Mouse (Mus musculus) adrenal gland, adult (tissue): ENCODE measurements around the gene Isyna1.
A peak's percentile ranks its signal among the peaks of the same experiment; 100 is the strongest.

Source experiments
- DNase-seq, 2 experiments: peaks; one replicate each; pipeline ENCODE4 v3.0.0; 2022 to 2023; ENCODE audit warnings: low spot score in 1 of 2; ENCODE audit not compliant: inconsistent age in 2 of 2

Isyna1 gene

DNA sequence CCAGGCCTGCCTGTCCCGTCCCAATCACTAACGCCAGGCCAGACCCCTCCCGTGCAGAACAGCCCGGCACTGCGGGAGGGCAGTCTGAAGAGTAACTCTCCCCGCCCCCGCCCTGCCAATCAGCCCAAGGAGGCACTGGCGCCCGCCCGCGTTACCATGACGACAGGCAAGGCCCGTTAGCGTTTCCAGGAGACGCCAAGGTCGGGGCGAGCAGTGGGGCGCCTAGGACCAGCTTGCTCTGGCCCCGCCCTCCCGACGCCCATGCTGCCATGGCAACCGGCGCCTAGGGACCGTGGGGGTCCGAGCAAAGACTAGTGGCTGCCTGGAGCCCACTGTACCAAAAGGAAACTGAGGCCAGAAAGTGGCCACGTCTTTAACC, 7.1 kb downstream of the Isyna1 start:
- DNase-seq, result peak; percentile 93 to 96

DNA sequence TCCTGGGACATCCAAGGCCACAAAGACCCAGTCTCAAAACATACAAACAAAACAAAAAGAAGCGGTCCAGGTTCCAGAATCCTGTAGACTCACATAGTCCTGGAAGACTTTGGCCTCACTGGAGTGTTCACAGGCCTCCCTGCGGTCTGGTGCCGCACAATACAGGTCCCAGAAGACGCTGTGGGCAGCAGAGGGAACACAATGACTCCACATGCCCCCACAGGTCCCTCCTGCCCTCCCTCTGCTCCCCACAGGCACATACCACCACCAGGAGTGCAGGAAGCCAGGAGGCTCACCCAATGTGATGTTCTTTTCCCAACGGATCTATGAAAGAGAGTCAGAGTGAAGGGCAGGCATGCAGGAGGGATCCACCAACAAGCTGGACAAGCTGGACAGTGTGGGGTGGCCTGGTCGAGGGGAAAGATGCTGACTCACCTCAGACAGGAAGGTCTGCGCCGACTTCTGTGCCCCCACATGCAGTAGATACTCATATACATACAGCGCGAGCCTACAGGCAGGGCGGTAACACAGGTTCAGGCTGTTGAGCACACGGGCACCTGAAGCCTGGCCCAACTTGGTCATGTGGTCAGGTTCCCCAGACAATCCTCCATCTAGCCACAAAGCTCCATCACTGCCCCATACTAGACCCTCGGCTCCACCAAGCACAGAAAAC, 8.1 kb downstream of the Isyna1 start:
- no peak for DNase-seq

DNA sequence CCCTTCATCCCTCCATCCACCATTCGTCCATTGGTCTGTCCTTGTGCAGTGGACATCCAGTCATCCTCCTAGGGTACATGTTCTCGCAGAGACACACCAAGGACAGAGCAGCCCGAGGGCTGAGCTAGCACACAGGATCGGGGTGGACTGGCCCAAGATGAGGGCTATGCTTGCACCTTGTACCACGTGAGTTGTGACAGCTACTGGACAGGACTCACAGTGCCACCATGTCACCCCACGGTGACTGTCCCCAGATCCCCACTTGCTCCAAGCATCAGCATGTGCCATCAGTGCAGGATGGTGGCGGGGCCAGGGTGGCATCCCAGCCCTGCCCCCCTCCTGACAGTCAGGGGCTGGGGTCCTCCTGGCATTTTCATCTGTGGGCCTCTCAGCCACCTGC, 10.4 kb downstream of the Isyna1 start:
- peak in 1 of 2 experiments; percentile 40 for DNase-seq

DNA sequence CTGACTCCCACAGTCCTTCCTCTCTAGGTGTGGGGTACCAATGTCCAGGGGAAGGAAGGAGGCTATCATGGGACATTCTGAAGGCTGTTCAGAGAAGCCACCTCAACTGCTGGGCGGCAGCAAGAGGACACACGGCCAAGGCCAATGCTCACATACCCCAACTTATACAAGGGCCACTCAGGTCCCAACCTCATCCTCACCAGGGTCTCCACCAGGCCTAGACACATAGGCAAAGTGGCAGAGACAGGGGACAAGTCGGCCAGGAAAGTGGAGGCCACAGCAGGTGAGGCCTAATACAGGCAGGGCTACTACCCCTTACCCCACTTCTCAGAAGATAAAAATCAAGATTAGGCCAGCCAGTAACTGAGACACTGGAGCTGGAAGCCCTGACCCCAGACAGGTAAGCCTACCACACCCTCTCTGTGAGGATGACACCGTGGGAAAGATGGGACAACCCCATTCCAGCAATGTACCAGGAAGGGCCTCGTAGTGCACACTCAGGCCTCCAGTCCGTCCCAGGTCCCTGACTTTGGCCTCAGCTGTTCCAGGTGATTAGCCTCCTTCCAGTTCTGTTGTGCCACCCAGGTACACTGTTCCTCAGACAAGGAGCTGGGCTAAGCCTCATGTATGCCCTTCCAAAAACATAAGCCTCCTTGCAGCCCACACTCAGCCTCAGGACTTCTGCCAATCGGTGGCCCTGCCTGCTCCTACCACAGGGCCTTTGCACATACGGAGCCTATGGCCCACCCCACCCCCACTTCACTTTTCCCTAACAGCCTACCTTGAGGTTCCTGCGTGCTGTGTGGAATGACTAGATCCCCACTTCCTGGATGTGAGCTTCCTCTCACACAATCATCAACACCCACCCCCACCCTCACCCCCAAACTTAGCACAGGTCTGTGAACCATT, 12.0 kb downstream of the Isyna1 start:
- no peak for DNase-seq

DNA sequence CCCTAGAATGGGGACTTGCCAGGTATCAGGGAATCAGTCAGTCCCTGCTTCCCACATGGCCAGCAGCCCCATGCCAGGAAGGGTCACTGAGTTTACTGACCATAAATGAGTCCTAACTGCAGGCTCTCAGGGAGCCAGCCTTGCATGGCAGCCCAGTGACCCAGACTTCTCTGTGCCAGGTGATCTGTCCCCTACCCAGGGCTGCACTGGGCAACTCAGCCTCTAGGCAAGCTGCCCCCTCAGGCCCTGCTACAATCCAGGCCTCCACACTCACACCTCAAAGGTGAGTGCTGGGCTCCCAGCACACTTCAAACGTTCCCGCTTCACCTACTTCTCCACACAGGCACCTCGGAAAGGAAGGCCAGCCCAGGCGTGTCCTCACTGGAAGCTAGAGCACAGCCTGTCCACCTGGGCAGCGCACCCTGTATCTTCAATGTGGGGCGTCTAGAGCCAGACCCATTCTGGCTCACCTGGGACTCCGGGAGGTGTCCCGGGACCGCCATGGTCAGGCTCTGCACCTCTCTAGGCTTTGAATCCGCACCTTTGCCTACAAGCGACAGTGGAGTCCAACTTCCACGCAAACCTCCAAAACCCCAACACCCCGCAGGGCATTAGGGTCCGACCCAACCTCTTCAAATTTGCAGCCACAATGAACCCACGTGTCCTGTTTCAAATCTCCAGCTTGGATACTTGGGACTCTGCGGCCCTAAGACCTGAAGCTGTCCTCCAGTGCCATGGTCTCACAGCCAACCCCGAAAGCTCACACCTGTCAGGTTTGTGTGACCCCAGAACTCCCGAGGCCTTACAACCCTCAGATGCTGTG, 12.8 kb downstream of the Isyna1 start:
- DNase-seq, result peak; percentile 37 to 58

DNA sequence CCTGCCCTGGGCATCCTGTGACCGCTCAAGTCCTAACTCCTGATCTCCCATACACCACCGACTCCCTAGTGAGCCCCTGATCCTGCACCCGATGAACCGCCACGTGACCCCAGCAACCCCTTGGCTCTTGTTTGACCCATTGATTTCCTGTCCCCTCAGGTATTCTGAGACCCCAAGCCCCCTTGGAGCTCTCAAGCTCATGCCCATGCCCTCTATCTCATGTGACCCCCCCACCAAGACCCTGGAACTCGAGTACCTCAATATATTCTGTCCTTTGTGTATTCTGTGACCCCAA, 13.4 kb downstream of the Isyna1 start:
- DNase-seq, result peak; percentile 60 to 78

- peak; percentile 63 to 85 for DNase-seq
Measured at GRCm38 (mm10) chr8:70607898-70608748, 13.9 kb downstream of the Isyna1 start.

DNA sequence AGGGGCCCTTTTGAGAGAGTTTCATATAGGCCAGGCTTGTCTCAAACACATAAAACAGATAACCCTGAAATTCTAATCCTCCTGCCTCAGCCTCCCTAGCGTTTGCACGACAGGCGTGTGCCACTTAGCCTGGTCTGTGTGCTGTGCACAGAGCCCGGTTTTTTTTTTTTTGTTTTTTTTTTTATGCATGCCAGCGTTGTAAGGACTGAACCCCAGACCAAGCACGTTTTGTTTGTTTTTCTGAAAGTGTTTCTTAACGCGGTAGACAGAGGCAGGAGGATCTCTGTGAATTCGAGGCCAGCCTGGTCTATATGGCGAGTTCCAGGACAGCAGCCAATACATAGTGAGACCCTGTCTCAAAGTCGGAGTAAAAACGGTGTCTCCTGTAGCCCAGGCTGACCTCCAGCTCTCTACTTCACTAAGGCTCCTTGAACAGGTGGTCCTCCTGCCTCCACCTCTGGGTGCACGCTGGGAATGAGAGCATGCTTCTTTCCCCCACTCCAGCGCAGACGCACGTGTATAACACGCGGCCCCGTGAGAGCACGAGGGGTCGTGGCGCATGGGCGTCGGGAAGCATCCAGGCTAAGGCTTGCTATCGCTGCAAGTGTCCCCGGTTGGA, 14.7 kb downstream of the Isyna1 start, which contains the start of gene Ssbp4:
Gene Ssbp4, minus strand, starts transcription at position 124 of the 619 bp plus-strand sequence.
- DNase-seq, result no peak

DNA sequence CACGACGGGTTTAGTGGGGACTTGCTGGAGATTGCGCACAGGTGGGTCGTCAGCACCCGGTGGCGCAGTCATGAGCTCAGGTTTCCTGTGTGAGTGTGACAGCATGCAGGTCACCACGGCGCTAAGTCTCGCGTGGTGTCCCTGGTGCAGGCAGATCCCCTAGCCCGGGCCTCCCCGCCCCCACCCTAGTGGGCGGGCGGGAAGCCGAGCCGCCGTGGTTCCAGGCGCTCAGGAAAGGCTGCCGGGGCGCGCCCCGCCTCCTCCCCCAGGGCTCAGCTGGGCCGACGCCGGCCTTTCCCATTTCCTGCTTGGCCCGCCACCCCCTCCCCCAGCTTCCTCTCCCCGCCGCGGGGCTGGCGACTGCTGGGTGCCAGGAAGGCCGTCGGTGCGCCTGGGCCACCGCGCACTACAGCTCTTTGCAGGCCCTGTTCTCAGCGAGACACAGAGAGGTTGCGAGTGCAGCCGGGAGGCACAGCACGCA, 15.2 kb downstream of the Isyna1 start:
- peak in 1 of 2 experiments; percentile 93 for DNase-seq

DNA sequence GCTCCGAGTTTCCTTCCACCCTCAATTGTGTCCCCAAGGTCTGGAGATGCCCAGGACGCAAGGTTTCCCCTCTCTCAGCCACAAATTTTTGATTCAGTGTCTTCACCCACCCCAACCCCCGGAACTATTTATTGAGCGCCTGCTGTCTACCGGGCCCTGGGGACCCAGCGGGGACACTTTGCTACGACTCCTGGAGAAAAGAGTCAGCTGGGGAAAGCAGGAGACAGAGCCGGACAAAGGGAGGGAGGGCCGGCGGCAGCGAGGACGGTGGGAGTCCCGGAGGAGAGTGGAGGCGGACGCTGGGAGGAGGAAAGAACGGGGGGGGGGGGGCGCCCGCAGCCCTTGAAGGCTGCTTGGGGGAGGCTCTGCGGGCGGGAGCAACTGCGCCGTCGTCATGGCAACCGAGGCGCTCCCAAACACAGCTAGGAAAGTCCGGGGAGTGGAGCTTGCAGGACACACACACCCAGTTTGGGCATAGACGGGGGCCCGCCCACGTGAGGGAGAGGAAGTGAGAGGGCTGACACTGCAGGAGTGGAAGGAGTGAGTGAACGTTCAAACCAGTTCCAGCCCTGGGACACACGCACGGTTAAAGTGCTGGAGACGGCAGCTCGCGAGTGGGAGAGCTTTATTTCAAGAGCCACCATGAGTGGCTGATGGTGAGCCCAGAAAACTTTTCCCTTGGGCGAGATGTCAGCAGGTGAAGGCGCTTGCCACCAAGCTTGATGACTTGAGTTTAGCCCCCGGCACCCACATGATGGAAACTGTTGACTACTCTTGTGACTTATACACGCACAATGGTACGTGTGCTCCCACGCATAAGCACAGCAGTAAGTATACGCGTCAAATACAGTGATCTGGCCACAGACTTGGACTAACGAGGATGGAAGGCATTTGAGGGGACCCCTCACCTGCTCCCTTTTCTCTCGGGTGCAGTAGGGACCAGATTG, 15.9 kb downstream of the Isyna1 start:
- DNase-seq, result peak; percentile 94 to 95

GRCm38 (mm10) chr8:70610796-70611771, 16.9 kb downstream of the Isyna1 start:
- peak; percentile 87 to 94 for DNase-seq

DNA sequence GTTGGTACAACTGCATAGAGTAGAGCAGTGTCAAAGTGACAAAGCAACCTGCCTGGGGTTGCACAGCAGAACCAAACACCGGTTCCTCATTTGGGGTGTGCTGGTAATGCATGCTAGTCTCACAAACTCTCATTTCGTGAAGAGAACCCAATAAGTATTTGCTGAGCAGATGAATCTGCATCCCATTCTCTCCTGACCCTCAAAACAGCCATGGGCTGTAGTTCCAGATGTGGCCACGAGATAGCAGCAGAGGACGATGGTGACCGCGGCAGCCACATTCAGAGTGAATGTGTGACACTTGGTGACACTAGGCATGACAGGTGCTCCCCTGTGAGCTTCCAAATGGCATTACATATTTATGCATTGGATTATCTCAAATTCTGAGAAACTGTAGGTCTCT, 17.7 kb downstream of the Isyna1 start:
- DNase-seq, result peak; percentile 89 to 97

- DNase-seq, result no peak
Measured at GRCm38 (mm10) chr8:70613763-70614162, 19.6 kb downstream of the Isyna1 start.

DNA sequence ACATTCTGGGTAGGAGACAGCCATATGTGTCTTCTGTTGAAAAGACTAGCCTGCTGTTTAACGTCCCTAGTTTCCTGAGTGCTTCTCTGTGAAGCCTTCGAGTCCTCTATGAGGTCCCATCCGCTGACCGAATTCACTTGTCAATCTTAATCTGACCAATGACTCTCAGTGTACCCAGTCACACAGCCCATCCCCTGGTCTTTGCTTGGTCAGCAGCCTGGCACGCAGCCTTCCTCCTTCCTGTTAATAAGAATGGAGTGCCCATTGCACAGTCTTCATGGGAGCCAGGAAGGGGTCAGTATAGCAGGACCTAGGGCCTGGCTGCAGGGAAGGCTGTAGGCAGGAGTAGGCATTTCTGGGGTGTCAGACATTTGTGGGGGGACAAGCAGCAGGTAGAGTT, 20.3 kb downstream of the Isyna1 start:
- no peak for DNase-seq

- no peak for DNase-seq
Measured at GRCm38 (mm10) chr8:70615281-70615680, 21.1 kb downstream of the Isyna1 start.

DNA sequence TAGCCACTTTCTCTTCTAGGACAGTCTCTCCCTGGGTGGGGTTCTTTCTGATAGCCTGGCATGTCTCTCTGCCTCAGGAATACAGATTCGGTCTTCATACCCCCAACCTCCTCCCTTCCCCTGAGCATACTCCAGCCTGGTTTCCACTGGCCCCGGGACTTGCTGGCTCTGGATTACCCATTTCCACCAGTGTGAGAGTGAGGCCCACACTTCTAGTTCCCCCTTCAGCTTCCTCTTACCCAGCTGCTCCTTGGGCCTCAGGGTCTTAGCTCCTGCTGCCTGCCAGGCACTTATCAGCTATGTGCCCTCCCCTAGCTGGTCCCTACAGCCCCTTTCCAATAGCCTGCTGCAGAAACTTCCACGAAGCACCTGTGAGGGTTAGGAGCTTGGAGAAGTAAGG, 21.7 kb downstream of the Isyna1 start, which contains the start of gene Lrrc25:
Gene Lrrc25, plus strand, starts transcription at position 262 of the 400 bp plus-strand sequence.
- DNase-seq, result no peak

DNA sequence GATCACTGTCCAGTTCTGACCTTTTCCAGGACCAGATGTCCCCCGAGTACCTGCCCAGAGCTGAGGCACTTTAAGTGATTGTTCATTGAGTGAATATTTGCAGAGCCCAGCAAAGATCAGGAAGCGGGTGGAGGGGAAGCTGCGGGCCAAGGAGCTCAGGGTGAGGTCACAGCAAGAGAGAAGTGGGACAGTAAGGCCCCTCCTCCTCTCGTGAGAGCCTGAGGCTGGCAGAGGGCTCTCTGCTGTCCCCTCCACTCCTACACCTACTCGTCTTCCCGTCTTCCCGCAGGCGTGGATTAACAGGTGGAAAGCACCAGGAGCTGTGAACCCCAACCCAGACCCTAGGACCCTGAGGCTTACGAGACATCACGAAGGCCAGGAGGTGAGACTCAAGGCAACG, 22.5 kb downstream of the Isyna1 start:
- DNase-seq, result no peak

DNA sequence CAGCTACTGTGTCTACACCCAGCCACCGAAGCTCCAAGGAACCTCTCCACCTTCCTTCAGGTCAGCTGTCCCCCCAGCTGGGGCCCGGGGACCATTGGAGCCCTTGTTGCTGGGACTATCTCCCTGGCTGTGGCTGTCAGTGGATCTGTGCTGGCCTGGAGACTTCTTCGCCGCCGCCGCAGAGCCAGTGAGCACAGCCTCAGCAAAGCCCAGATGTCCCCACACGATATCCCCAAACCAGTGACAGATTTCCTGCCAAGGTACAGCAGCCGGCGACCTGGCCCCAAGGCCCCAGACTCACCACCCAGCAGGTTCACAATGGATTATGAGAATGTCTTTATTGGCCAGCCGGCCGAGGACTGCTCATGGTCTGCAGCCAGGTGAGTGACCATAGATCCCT, 23.8 kb downstream of the Isyna1 start:
- no peak for DNase-seq
